Mouse (Mus musculus): Measurements from ENCODE around the gene Sf3a3. TPM values are rescaled to one million over a fixed set of nuclear protein-coding genes. Genes with fewer than 3 reads are reported as not detected.
A peak's percentile ranks its signal among the peaks of the same experiment; 100 is the strongest.

The Sf3a3 gene
- total and polyA plus RNA-seq, 3 experiments = 127 to 295 (median 144) TPM

GRCm38 (mm10) chr4:124770624-124771023 is 56.0 kb downstream of the Sf3a3 start:
- H3K27me3 ChIP-seq (ENCODE audit: control insufficient read depth in 1 of 2, insufficient read depth in 2 of 2, low read length in 2 of 2) = no peaks in the 10 kb centered on the region
- H3K4me1 ChIP-seq (ENCODE audit: control insufficient read depth in 1 of 2, insufficient read depth in 2 of 2, low read length in 2 of 2) = peaks cover 37 to 82% of the 10 kb centered on the region in 2 experiments
- DNase-seq (ENCODE audit: low read depth, low spot score) = no peak
- TF ChIP-seq CTCF (IDR thresholded peaks at IDR 0.05 in 2 of 3, conservative IDR thresholded peaks at IDR 0.05 in 1 of 3; ENCODE audit: control insufficient read depth in 1 of 3, insufficient read depth in 1 of 3, low read depth in 2 of 3, low read length in 3 of 3, poor library complexity in 1 of 3, severe bottlenecking in 1 of 3) (peak in 1 of 3 experiments; percentile 6; a peak in 1 of 6 replicates), CHD2 (IDR thresholded peaks at IDR 0.05; ENCODE audit: low read length) (no peak), MYC (IDR thresholded peaks at IDR 0.05; ENCODE audit: low read depth, low read length) (0 out of 2 replicates have a peak, but pooled peaks have one; percentile 12), BHLHE40 (IDR thresholded peaks at IDR 0.05; ENCODE audit: borderline replicate concordance, low read depth, low read length) (peak; percentile 40; the same call in 1 of the 2 replicates)
- no peak overlapping the region for H3K27ac ChIP-seq (ENCODE audit: control insufficient read depth, low read depth, low read length)
- H3K9ac ChIP-seq (ENCODE audit: control insufficient read depth, low read depth, low read length, poor library complexity, severe bottlenecking) = no peak overlapping the region
- no peak overlapping the region for H3K4me3 ChIP-seq (ENCODE audit: control insufficient read depth in 1 of 2, insufficient read depth in 1 of 2, low read depth in 2 of 2, low read length in 2 of 2)
- H3K79me2 ChIP-seq (ENCODE audit: control insufficient read depth, insufficient read depth, low read length, poor library complexity) = peaks cover 33% of the 10 kb centered on the region
- H3K36me3 ChIP-seq (ENCODE audit: control insufficient read depth in 1 of 2, insufficient read depth in 2 of 2, low read length in 2 of 2) = peaks cover 0 to 78% of the 10 kb centered on the region in 2 experiments; a peak in 3 of 4 replicates
- no peaks in the 10 kb centered on the region for H3K9me3 ChIP-seq (replicated peaks; ENCODE audit: insufficient read depth, low read length)

- DNase-seq (ENCODE audit: low read depth, low spot score) = peak; percentile 90
- H3K36me3 ChIP-seq (ENCODE audit: control insufficient read depth in 1 of 2, insufficient read depth in 2 of 2, low read length in 2 of 2) = peaks cover 0 to 65% of the 10 kb centered on the region in 2 experiments; a peak in 3 of 4 replicates
- no peak overlapping the region for H3K4me3 ChIP-seq (ENCODE audit: control insufficient read depth in 1 of 2, insufficient read depth in 1 of 2, low read depth in 2 of 2, low read length in 2 of 2)
- peak; percentile 91 for TF ChIP-seq RCOR1 (IDR thresholded peaks at IDR 0.05; ENCODE audit: low read depth, low read length)
- TF ChIP-seq TBP (IDR thresholded peaks at IDR 0.05; ENCODE audit: low read depth, low read length) = peak; percentile 83; the same call in 1 of the 2 replicates
- TF ChIP-seq USF1 (IDR thresholded peaks at IDR 0.05; ENCODE audit: low read depth, low read length) = no peak
- TF ChIP-seq ETS1 (IDR thresholded peaks at IDR 0.05; ENCODE audit: low read depth, low read length) = peak; percentile 93
- peak; percentile 82 for TF ChIP-seq ELF1 (IDR thresholded peaks at IDR 0.05; ENCODE audit: low read depth, low read length)
- peak; percentile 50 for TF ChIP-seq ZNF384 (IDR thresholded peaks at IDR 0.05; ENCODE audit: low read depth, low read length)
- TF ChIP-seq TCF12 (IDR thresholded peaks at IDR 0.05; ENCODE audit: low read depth, low read length) = peak; percentile 89
- peak; percentile 87 to 90 for TF ChIP-seq EP300 (IDR thresholded peaks at IDR 0.05; ENCODE audit: low read depth in 1 of 2, low read length in 2 of 2)
- TF ChIP-seq ZMIZ1 (IDR thresholded peaks at IDR 0.05; ENCODE audit: low read depth, low read length) = no peak
- no peak for TF ChIP-seq MAFK (IDR thresholded peaks at IDR 0.05; ENCODE audit: borderline replicate concordance, low read depth, low read length)
- peak; percentile 94 for TF ChIP-seq GATA1 (IDR thresholded peaks at IDR 0.05; ENCODE audit: low read depth, low read length)
- no peak; the same call in 1 of the 2 replicates for TF ChIP-seq MAX (IDR thresholded peaks at IDR 0.05; ENCODE audit: low read length)
- peak; percentile 53; the same call in 1 of the 2 replicates for TF ChIP-seq HCFC1 (IDR thresholded peaks at IDR 0.05; ENCODE audit: low read depth, low read length)
- TF ChIP-seq MXI1 (IDR thresholded peaks at IDR 0.05; ENCODE audit: low read depth, low read length) = peak; percentile 64
- peak; percentile 64; the same call in 1 of the 2 replicates for TF ChIP-seq MYC (IDR thresholded peaks at IDR 0.05; ENCODE audit: low read depth, low read length)
- TF ChIP-seq TAL1 (IDR thresholded peaks at IDR 0.05; ENCODE audit: low read length) = peak; percentile 95
- TF ChIP-seq SIN3A (IDR thresholded peaks at IDR 0.05; ENCODE audit: low read length) = peak; percentile 86
- peak overlapping the region; percentile 74 for H3K27ac ChIP-seq (ENCODE audit: control insufficient read depth, low read depth, low read length)
- H3K79me2 ChIP-seq (ENCODE audit: control insufficient read depth, insufficient read depth, low read length, poor library complexity) = peaks cover 33% of the 10 kb centered on the region
- H3K27me3 ChIP-seq (ENCODE audit: control insufficient read depth in 1 of 2, insufficient read depth in 2 of 2, low read length in 2 of 2) = no peaks in the 10 kb centered on the region
- H3K9ac ChIP-seq (ENCODE audit: control insufficient read depth, low read depth, low read length, poor library complexity, severe bottlenecking) = no peak overlapping the region; the same call in 1 of the 2 replicates
- H3K9me3 ChIP-seq (replicated peaks; ENCODE audit: insufficient read depth, low read length) = no peaks in the 10 kb centered on the region
- peaks cover 33 to 67% of the 10 kb centered on the region in 2 experiments for H3K4me1 ChIP-seq (ENCODE audit: control insufficient read depth in 1 of 2, insufficient read depth in 2 of 2, low read length in 2 of 2)
These were observed 57.5 kb downstream of the Sf3a3 start for GRCm38 (mm10) chr4:124772125-124772524.

All from MEL (cell line).